ENCODE assay signal across 10 mouse cellular contexts in genomic region chr19:38237834-38238212, GRCm38 (mm10). TPM values are rescaled to one million over a fixed set of nuclear protein-coding genes. Genes with fewer than 3 reads are reported as not detected.
A peak's percentile ranks its signal among the peaks of the same experiment; 100 is the strongest.
DNase-seq lines count a peak whose midpoint lies in the region; ATAC-seq lines count a peak whose summit lies in the region.
"Had no signal": no experiment of that assay in that cellular context is flagged by ENCODE, and none has a peak within 500 bp of the region (broad histone marks: within the 10 kb centered on the region; RNA-seq: fewer than 3 reads in every experiment).

No protein-coding gene starts in this region.

- H3K27ac ChIP-seq in hindbrain, embryonic 15.5 days (replicated peaks): peak overlapping the region; percentile 74; the same call in 1 of the 2 replicates
- H3K27ac ChIP-seq: embryonic facial prominence, embryonic 13.5 days; macrophage had no signal

- peak; percentile 65 for ATAC-seq in hindbrain, embryonic 15.5 days (ENCODE audit: low FRiP score, low read depth)
- ATAC-seq in erythroblast, adult 5-6 weeks (replicated peaks; ENCODE audit: low FRiP score, poor library complexity, severe bottlenecking): no peak

- H3K4me1 ChIP-seq in hindbrain, embryonic 15.5 days (replicated peaks): peaks cover 12% of the 10 kb centered on the region
- H3K4me1 ChIP-seq: embryonic facial prominence, embryonic 13.5 days had no signal

- DNase-seq in lung, adult 18-20 months: peak; percentile 10 to 32
- DNase-seq in lung, postnatal 14 days: no peak
- DNase-seq in brain, adult 2 months (ENCODE audit: low read depth, low spot score): peak; percentile 54
- peak; percentile 44 for DNase-seq in naive thymus-derived CD4-positive, alpha-beta T cell, adult 2 months (ENCODE audit: low read depth)
- DNase-seq in layer of hippocampus, adult 11-12 months (ENCODE audit: low spot score): no peak
- DNase-seq in urinary bladder, postnatal 4 days (ENCODE audit: low spot score in 2 of 2): no peak

- H3K4me2 ChIP-seq in hindbrain, embryonic 15.5 days: no peak overlapping the region
- H3K4me2 ChIP-seq: embryonic facial prominence, embryonic 13.5 days had no signal

- no peaks in the 10 kb centered on the region for H3K9me3 ChIP-seq in hindbrain, embryonic 15.5 days
- H3K9me3 ChIP-seq: embryonic facial prominence, embryonic 13.5 days had no signal

- WGBS in hindbrain, embryonic 15.5 days: 59% methylated on average over 3 of the region's 3 CpGs

- no peak overlapping the region for H3K9ac ChIP-seq in hindbrain, embryonic 15.5 days
- H3K9ac ChIP-seq: embryonic facial prominence, embryonic 13.5 days had no signal

- no peaks in the 10 kb centered on the region for H3K36me3 ChIP-seq in hindbrain, embryonic 15.5 days
- H3K36me3 ChIP-seq: embryonic facial prominence, embryonic 13.5 days had no signal

- H3K27me3 ChIP-seq in hindbrain, embryonic 15.5 days: no peaks in the 10 kb centered on the region
- H3K27me3 ChIP-seq: embryonic facial prominence, embryonic 13.5 days had no signal

- H3K4me3 ChIP-seq in hindbrain, embryonic 15.5 days: no peak overlapping the region
- H3K4me3 ChIP-seq: embryonic facial prominence, embryonic 13.5 days had no signal

RNA-seq across cellular contexts. Expression of gene Fra10ac1, which starts 13.9 kb away (rescaled TPM):
- polyA plus RNA-seq in hindbrain, embryonic 15.5 days (2015; fragmentation: Nextera tagmentation; extraction: Ambion mirVana): 39.9 and 40.2 TPM in 2 replicates
- total RNA-seq in erythroblast, adult 5-6 weeks (2015; ENCODE audit: low replicate concordance): 6.3 and 7.3 TPM in 2 replicates
- 4.5 and 6.1 TPM in 2 replicates for total RNA-seq in erythroblast, adult 5-6 weeks (2017; ENCODE audit: low replicate concordance)

RNA-seq across cellular contexts. Expression of gene Lgi1, which starts 26.5 kb away (rescaled TPM):
- polyA plus RNA-seq in hindbrain, embryonic 15.5 days (2015; fragmentation: Nextera tagmentation; extraction: Ambion mirVana): 18.8 and 19.5 TPM in 2 replicates
- 0.21 TPM in 1 of 2 replicates, not detected in the other for total RNA-seq in erythroblast, adult 5-6 weeks (2015; ENCODE audit: low replicate concordance)
- total RNA-seq in erythroblast, adult 5-6 weeks (2017; ENCODE audit: low replicate concordance): not detected in 2 replicates
- polyA plus RNA-seq: macrophage had no signal

Comparison
In these comparisons a context has a peak if more than half of its experiments do, and no peak if none do; other contexts are left out.
1. DNase-seq: peak in lung, adult 18-20 months (2 of 2), brain, adult 2 months (single experiment) and naive thymus-derived CD4-positive, alpha-beta T cell, adult 2 months (single experiment); none in lung, postnatal 14 days (single experiment), layer of hippocampus, adult 11-12 months (single experiment) and urinary bladder, postnatal 4 days (0 of 2).